Mouse (Mus musculus) brain, embryonic 14.5 days (tissue): ENCODE data around the gene Otub1.

ENCODE experiments used
- CTCF ChIP-seq: fragments of 200-500 bp; IDR thresholded peaks from 2 replicates; pipeline ENCODE4 v1.5.1; 2012; ENCODE audit warnings: inconsistent platforms, mild to moderate bottlenecking, moderate library complexity, borderline replicate concordance; ENCODE audit not compliant: insufficient read depth, insufficient read length; ENCODE audit errors: extremely low read depth
- POLR2A ChIP-seq: fragments of 200-500 bp; IDR thresholded peaks from 2 replicates; pipeline ENCODE4 v1.6.1; 2012; ENCODE audit warnings: mild to moderate bottlenecking, inconsistent platforms, borderline replicate concordance; ENCODE audit not compliant: poor library complexity, insufficient read depth, insufficient read length, severe bottlenecking; ENCODE audit errors: extremely low read depth

- no peak for TF ChIP-seq POLR2A
- no peak for TF ChIP-seq CTCF
Measured at GRCm38 (mm10) chr19:7204898-7205297, 1.2 kb downstream of the Otub1 start.
